Mouse (Mus musculus) heart, embryonic 12.5 days (tissue): ENCODE data around the gene Synrg. TPM values are rescaled to one million over a fixed set of nuclear protein-coding genes. Genes with fewer than 3 reads are reported as not detected.
A peak's percentile ranks its signal among the peaks of the same experiment; 100 is the strongest.

Experiments
- ATAC-seq: fragments of 200-750 bp; cut with Nextera tagmentation; 2 replicates; pipeline ENCODE4 v1.8.0; 2017; ENCODE audit warnings: moderate TSS enrichment, moderate library complexity; ENCODE audit not compliant: insufficient number of reproducible peaks, low FRiP score
- H3K27ac ChIP-seq: fragments of 300-500 bp; sonication (generic); 2 replicates; pipeline ENCODE4 v1.5.1; 2016; ENCODE audit warnings: mild to moderate bottlenecking, moderate library complexity; ENCODE audit not compliant: poor library complexity, severe bottlenecking
- H3K27me3 ChIP-seq: fragments of 300-500 bp; sonication (generic); replicated peaks from 2 replicates; pipeline ENCODE4 v1.6.1; 2016; ENCODE audit warnings: mild to moderate bottlenecking, moderate library complexity
- H3K36me3 ChIP-seq: fragments of 300-500 bp; sonication (generic); 2 replicates; pipeline ENCODE4 v1.6.1; 2016; ENCODE audit warnings: mild to moderate bottlenecking, moderate library complexity
- H3K4me1 ChIP-seq: fragments of 300-500 bp; sonication (generic); replicated peaks from 2 replicates; pipeline ENCODE4 v1.6.1; 2016; ENCODE audit warnings: mild to moderate bottlenecking
- H3K4me2 ChIP-seq: fragments of 300-500 bp; sonication (generic); 2 replicates; pipeline ENCODE4 v1.6.1; 2016; ENCODE audit warnings: mild to moderate bottlenecking, moderate library complexity
- H3K4me3 ChIP-seq: fragments of 300-500 bp; sonication (generic); 2 replicates; pipeline ENCODE4 v1.5.1; 2016; ENCODE audit warnings: mild to moderate bottlenecking
- H3K9ac ChIP-seq: fragments of 300-500 bp; sonication (generic); 2 replicates; pipeline ENCODE4 v1.6.1; 2016; ENCODE audit warnings: mild to moderate bottlenecking, moderate library complexity
- H3K9me3 ChIP-seq: fragments of 300-500 bp; sonication (generic); replicated peaks from 2 replicates; pipeline ENCODE4 v1.6.1; 2016; ENCODE audit warnings: mild to moderate bottlenecking, moderate library complexity
- WGBS: fragments of 180-500 bp; shearing (Covaris S2); methylation state at CpG from one replicate; pipeline ENCODE4 v1.1.7; 2016; 5-methylcytosine and 5-hydroxymethylcytosine counted together
- polyA plus RNA-seq: library from polyadenylated mRNA; unstranded; fragments of >200 nt; fragmentation: Nextera tagmentation; extraction: Ambion mirVana; gene quantifications from 2 replicates; pipeline ENCODE4 v1.2.1, GENCODE M21; 2016

Synrg gene
- polyA plus RNA-seq, 1 experiment from 2014 or later = 11.9 TPM

DNA sequence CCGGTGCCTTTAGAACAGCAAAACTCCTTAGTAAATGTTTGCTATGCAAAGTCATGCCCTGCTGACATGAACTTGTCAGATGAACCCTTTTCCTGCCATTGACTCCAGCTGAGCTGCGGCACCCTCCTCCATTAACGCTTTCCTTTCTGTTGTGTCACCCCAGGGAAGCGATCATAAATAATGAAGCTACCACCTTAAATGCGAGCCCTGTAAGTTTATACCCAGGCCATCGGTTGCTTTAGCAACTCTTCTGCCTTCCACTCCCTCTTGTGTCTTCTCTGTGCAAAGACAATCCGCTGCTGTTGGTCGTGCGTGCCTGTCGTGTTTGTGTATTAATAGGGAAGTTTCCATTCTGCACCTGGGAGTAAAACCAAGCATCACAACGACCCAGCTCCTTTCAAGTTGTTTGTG, 101.8 kb downstream of the Synrg start:
- H3K27me3 ChIP-seq = peaks cover 29% of the 10 kb centered on the region
- ATAC-seq = no peak
- peaks cover 36% of the 10 kb centered on the region for H3K4me1 ChIP-seq
- H3K9ac ChIP-seq = no peak overlapping the region
- 0 out of 2 replicates have a peak, but pooled peaks cover 2% of the 10 kb centered on the region for H3K9me3 ChIP-seq
- H3K36me3 ChIP-seq = no peaks in the 10 kb centered on the region
- peak overlapping the region; percentile 53 for H3K4me2 ChIP-seq
- 8% methylated on average over 11 of the region's 11 CpGs for WGBS
- no peak overlapping the region for H3K27ac ChIP-seq
- no peak overlapping the region for H3K4me3 ChIP-seq

DNA sequence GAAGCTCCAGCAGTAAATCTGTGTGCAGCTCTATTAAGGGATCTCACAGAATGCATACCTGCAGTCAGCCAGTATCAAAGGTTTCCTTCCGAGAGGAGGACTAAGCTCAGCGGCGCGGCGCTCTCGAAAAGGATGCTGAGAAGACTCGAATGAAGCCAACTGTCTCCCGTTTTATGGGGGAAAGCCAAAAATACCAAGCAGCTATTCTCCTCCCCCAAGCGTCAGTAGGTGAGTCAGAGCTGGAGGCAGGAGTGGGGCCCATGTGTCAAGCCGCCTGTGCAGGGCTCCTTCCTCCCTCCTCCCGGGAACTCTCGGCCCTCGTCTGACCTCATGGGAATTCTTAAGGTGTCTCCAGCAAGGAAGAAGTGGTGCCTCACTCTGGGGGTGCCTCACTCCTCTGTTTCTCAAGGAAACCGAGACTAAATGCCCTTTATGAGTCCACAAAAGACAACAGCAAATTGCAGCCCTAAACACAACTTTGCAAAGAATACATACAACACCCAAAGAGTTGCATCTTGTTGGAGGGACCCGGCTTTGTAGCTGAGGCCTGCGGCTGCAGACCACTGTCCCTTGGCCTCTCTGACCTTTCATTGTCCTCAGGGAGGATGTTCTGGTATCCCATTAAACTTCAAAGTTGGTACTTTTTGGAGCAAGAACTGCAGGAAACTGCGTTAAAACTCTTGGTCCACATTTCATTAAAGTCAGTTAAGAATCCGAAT, 102.9 kb downstream of the Synrg start:
- Histone ChIP-seq H3K4me1 (peaks cover 36% of the 10 kb centered on the region), H3K9me3 (0 out of 2 replicates have a peak, but pooled peaks cover 2% of the 10 kb centered on the region), H3K4me3 (peak overlapping the region; percentile 72), H3K36me3 (no peaks in the 10 kb centered on the region), H3K9ac (no peak overlapping the region; the same call in 1 of the 2 replicates), H3K4me2 (peak overlapping the region; percentile 89), H3K27me3 (peaks cover 29% of the 10 kb centered on the region), H3K27ac (no peak overlapping the region)
- no peak for ATAC-seq
- WGBS = 11% methylated on average over 18 of the region's 18 CpGs

DNA sequence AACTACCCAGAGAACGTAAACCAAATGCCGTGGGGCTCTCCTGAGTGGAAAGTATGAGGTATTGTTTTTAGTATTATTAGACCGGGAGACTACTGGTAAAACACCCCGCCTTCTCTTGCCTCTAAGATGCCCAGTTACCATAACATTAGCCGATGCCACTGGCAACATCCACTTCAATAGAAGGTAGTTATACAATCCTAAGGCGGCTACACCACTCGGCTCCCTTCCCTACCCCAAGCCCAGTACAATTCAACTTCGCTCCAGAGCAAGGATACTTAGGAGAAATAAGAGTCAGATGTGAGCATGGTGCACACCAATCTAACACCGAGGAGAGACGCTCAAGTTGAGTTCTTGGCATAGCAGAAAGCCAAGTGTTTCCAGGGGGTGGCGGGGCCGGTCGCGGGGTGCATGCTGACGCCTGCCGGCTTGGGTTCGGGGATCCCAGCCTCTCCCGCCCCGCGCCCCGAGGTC, 103.5 kb downstream of the Synrg start:
- H3K9me3 ChIP-seq = 0 out of 2 replicates have a peak, but pooled peaks cover 2% of the 10 kb centered on the region
- peak overlapping the region; percentile 77 for H3K9ac ChIP-seq
- H3K27ac ChIP-seq = no peak overlapping the region
- peak overlapping the region; percentile 89 for H3K4me2 ChIP-seq
- ATAC-seq = no peak
- H3K4me3 ChIP-seq = peak overlapping the region; percentile 72
- peaks cover 34% of the 10 kb centered on the region for H3K4me1 ChIP-seq
- H3K27me3 ChIP-seq = peaks cover 29% of the 10 kb centered on the region
- no peaks in the 10 kb centered on the region for H3K36me3 ChIP-seq
- 4% methylated on average over 21 of the region's 21 CpGs for WGBS

DNA sequence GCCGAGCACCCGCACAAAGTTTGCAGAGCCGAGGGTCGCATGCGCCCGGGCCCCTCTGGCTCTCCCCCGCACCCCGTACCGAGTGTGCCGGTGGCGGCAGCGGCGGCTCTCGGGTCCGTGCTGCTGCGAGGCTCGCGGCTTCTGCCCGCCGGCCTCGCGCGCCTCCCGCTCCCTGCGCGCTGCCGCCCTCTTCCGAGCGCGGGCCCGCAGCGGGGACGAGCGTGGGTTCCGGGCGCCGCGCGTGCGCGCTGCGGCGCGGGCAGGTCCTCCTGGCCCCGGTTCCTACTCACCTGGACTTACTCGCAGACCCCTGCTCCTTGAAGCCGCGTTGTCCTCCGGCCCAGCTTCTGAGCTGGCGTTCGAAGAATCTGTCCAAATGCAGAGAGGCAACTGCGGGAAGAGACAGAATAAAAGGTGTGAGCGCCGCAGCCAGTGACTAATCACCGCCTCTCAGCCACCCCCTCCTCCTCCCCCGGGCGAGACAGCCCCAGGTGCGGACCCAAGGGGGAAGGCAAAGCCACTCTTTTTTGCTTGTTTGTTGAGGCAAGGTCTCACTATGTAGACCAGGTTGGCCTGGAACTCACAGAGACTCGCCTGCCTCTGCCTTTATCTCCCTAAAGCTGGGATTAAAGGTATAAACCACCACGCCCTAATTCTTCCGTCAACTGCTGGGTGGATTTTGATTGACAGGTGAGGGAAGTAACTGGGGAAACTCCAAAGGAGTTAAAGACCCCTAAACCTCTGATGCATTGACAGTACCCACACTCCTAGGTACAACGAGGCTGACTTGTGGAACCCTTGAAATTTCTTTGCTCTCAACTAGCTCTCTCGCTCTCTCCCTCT, 104.2 kb downstream of the Synrg start:
- Histone ChIP-seq H3K4me3 (peak overlapping the region; percentile 72), H3K27me3 (peaks cover 29% of the 10 kb centered on the region), H3K4me1 (peaks cover 29% of the 10 kb centered on the region), H3K27ac (no peak overlapping the region), H3K36me3 (no peaks in the 10 kb centered on the region), H3K9ac (peak overlapping the region; percentile 77), H3K4me2 (peak overlapping the region; percentile 89), H3K9me3 (0 out of 2 replicates have a peak, but pooled peaks cover 2% of the 10 kb centered on the region)
- WGBS = 1% methylated on average over 63 of the region's 63 CpGs
- ATAC-seq = peak; percentile 57; the same call in 1 of the 2 replicates

DNA sequence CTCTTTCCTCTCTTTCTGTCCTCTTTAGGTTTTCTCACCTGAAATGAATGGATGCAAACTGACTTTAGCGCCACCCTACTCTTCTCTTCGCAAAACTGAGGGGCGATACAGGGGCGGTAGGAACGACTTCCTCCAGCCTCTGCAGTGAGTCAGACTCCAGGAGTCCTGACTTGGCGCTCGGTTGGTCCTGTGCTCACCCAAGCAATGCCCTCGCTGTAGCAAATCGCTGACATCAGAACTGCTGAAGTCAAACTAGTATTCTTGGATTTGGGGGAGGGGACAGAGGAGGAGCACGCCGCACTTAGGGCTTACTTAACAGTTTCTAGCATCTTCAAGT, 104.8 kb downstream of the Synrg start, which contains the start of gene Dusp14:
Gene Dusp14 (minus strand): TSS at position 228 of the 337 bp plus-strand sequence.
- Histone ChIP-seq H3K4me3 (peak within 1 kb of the TSS; percentile 72), H3K27me3 (peaks cover 29% of the 10 kb centered on the region), H3K36me3 (no peaks in the 10 kb centered on the region), H3K4me1 (peaks cover 25% of the 10 kb centered on the region), H3K9ac (peak within 1 kb of the TSS; percentile 77), H3K27ac (no peak within 1 kb of the TSS), H3K9me3 (0 out of 2 replicates have a peak, but pooled peaks cover 2% of the 10 kb centered on the region), H3K4me2 (peak within 1 kb of the TSS; percentile 89)
- no peak for ATAC-seq
- WGBS = 10% methylated on average over 11 of the region's 11 CpGs

DNA sequence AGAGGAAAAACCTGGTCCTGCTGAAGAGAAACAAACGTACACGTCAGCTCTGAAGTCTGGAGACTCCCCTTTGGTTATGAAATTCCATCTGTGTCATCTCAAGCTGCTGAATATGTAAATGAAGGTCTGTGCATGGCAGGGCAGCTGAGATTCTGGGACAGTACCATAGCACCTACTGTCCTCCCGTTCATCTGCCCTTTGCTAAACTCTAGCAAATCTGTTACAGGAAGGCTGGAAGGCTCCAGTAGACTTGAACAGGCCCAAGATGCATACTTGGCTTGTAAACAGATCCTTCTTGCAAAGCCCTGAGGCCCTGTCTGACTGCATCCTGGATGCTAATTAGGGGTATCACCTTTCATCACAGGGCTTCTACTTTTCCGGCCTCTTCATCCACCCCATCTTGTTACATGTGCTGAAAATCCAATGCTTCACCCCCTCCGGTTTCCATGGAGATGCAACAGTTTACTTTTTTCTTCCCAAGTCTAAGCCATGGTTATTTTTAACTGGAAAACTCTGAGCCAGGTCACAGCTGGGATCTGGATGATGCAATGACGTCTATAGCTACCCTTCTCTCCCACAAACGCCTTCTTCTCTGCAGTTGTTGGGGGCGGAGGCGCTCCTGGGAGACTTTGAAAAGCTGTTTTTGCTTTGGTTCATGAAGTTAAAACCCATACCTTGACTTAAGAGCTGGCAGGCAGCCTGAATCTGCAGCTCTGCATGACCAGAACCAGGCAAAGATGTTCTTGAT, 108.8 kb downstream of the Synrg start:
- no peak overlapping the region for H3K4me2 ChIP-seq
- peaks cover 8% of the 10 kb centered on the region for H3K4me1 ChIP-seq
- H3K27ac ChIP-seq = no peak overlapping the region
- 0 out of 2 replicates have a peak, but pooled peaks cover 2% of the 10 kb centered on the region for H3K9me3 ChIP-seq
- H3K9ac ChIP-seq = no peak overlapping the region
- 46% methylated on average over 9 of the region's 9 CpGs for WGBS
- H3K36me3 ChIP-seq = peaks cover under 1% of the 10 kb centered on the region
- H3K4me3 ChIP-seq = no peak overlapping the region
- ATAC-seq = no peak
- H3K27me3 ChIP-seq = 0 out of 2 replicates have a peak, but pooled peaks cover 13% of the 10 kb centered on the region

DNA sequence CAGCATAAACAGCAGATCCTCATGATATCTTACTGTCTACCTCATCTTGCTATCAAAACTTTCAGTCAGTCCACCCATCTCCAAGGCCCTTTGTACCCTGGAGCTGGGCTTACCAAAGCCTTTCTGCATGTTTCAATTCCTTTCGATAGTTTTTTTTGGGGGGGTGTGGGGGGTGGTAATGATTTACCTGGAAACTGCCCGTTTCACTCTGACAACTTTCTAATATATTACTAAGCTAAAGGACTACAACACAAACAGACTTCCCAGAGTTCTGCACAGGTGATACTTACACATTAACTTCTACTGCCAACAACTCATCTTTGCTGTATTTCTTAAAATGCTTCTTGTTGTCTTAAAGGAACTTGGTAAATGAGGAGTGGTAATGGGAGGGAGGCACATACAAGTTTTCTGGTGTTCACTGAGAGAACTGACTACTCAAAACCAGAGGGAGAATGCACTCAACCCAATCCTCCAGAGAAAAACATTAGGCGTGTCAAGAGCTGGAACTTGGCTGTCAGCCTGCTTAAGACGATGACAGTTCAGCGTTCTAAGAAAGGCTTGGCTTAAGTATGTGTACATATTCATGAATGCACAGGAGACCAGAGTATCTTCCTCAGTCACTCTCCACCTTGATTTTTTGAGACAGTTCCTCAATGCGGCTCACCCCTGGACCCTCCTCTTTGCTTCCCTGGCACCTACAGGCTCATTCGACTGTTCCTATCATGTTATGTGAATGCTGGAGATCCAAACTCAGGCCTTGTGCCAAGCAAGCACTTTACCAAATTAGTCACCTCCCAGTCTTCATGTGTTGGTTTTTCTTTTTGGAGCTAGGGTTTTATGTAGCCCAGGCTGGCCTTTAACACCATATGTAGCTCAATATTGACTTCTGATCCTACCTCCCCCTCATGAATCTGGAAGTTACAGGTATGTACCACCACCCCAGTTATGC, 109.9 kb downstream of the Synrg start:
- no peak overlapping the region for H3K4me3 ChIP-seq
- no peak overlapping the region for H3K4me2 ChIP-seq
- no peaks in the 10 kb centered on the region for H3K9me3 ChIP-seq
- H3K27ac ChIP-seq = no peak overlapping the region
- WGBS = 76% methylated on average over 7 of the region's 7 CpGs
- H3K36me3 ChIP-seq = peaks cover 10% of the 10 kb centered on the region
- 0 out of 2 replicates have a peak, but pooled peaks cover 10% of the 10 kb centered on the region for H3K27me3 ChIP-seq
- no peak overlapping the region for H3K9ac ChIP-seq
- no peak for ATAC-seq
- peaks cover 2% of the 10 kb centered on the region for H3K4me1 ChIP-seq

DNA sequence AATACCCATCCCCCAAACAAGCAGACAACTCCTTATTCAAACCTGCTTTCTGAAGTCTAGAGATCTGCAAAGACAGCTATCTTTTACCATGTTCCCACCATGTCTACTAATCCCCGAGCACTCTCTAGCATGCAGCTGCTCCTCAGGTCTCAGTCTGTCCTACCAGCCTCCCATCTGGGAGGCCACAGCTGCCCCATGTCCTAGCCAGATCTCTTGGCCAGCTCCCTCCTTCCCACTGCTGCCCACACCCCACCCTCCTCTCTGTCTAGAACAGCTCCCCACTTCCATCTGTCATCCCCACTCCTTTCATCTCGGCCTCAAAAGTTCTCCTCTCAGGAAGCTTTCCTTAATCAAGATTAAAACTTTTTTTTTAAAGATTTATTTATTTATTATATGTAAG, 112.8 kb downstream of the Synrg start:
- Histone ChIP-seq H3K27me3 (no peaks in the 10 kb centered on the region), H3K36me3 (peaks cover 20% of the 10 kb centered on the region), H3K4me2 (no peak overlapping the region), H3K27ac (no peak overlapping the region), H3K4me1 (peaks cover 18% of the 10 kb centered on the region), H3K9me3 (no peaks in the 10 kb centered on the region), H3K9ac (no peak overlapping the region), H3K4me3 (no peak overlapping the region)
- no peak for ATAC-seq
- WGBS = 68% methylated on average over 2 of the region's 2 CpGs

DNA sequence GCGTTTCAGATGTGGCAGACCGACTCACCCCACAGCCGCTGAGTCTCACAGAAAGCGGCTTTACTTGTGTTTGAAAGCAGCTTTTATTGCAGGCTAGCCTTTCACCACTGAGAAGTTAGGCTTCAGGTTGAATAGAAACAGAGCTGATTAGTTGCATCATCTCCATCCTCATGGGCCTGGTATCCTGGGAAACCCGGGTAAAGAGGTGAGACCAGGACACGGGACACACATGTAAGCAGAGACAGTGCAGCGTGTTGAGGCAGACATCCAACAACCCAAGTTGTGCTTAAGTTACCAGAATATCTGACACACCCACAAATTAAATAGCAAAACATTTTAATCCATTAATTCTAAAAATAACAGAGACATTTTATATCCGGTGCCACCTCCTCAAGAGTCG, 114.4 kb downstream of the Synrg start:
- peaks cover 33% of the 10 kb centered on the region for H3K36me3 ChIP-seq
- H3K4me1 ChIP-seq = peaks cover 18% of the 10 kb centered on the region
- no peak overlapping the region for H3K9ac ChIP-seq
- 91% methylated on average over 9 of the region's 9 CpGs for WGBS
- H3K9me3 ChIP-seq = no peaks in the 10 kb centered on the region
- H3K27ac ChIP-seq = no peak overlapping the region
- H3K27me3 ChIP-seq = no peaks in the 10 kb centered on the region
- ATAC-seq = no peak
- no peak overlapping the region for H3K4me2 ChIP-seq
- no peak overlapping the region for H3K4me3 ChIP-seq

DNA sequence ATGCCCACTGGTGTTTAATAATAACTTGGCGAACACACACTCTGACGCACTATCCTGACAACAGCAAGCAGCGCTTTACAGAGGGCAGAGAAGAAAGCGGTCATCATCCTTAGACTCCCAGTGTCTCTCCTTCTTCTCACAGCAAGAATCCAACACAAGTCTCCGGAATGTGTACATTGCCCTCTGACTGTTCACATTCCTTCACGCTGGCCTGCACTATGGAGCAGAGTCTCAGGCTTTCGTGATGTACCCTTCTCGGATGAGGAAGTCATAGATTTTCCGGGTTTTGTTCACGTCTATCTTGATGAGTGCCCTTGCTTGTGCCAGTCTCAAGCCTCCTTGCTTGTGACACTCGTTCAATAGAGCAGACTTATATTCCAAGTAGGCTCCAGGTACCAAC, 115.1 kb downstream of the Synrg start:
- Histone ChIP-seq H3K4me3 (no peak overlapping the region), H3K27me3 (no peaks in the 10 kb centered on the region), H3K4me1 (peaks cover 18% of the 10 kb centered on the region), H3K36me3 (peaks cover 41% of the 10 kb centered on the region), H3K9me3 (no peaks in the 10 kb centered on the region), H3K27ac (peak overlapping the region; percentile 61), H3K4me2 (no peak overlapping the region), H3K9ac (no peak overlapping the region)
- no peak for ATAC-seq
- 87% methylated on average over 11 of the region's 11 CpGs for WGBS
